Mouse (Mus musculus) gastrocnemius, adult 18-20 months (tissue): ENCODE data around the gene Rab5a. TPM values are rescaled to one million over a fixed set of nuclear protein-coding genes. Genes with fewer than 3 reads are reported as not detected.
A peak's percentile ranks its signal among the peaks of the same experiment; 100 is the strongest.
"Not testable (repeated sequence)": the region's sequence is repeated elsewhere in the genome, so short reads cannot be mapped to it uniquely, and the experiment has no call there.

ENCODE experiments used
- DNase-seq: peaks from one replicate; pipeline ENCODE4 v3.0.0; 2021; ENCODE audit warnings: low spot score
- long read RNA-seq, 2 experiments: library from polyadenylated mRNA; stranded (forward); transcript quantifications; one replicate each; pipeline ENCODE4 v2.0.0; 2021
- total RNA-seq, 2 experiments: library from RNA; stranded (reverse); gene quantifications; 2 replicates each; pipeline ENCODE4 v1.2.3; 2021

The Rab5a gene
- total RNA-seq: 10 to 100 TPM; 49.5 to 52.4 TPM
- long read RNA-seq, experiment 1, transcript Rab5a-201 (6 exons, 2,366 nt): major isoform, 93 of 98 reads
- long read RNA-seq, experiment 1, partial matches to known transcripts: 1 of 98 reads
- long read RNA-seq, experiment 1, other reads (novel, unspliced or antisense): 4 of 98 reads
- long read RNA-seq, experiment 2, transcript Rab5a-201 (6 exons, 2,366 nt): major isoform, 86 of 90 reads
- long read RNA-seq, experiment 2, partial matches to known transcripts: 1 of 90 reads
- long read RNA-seq, experiment 2, other reads (novel, unspliced or antisense): 3 of 90 reads

DNA sequence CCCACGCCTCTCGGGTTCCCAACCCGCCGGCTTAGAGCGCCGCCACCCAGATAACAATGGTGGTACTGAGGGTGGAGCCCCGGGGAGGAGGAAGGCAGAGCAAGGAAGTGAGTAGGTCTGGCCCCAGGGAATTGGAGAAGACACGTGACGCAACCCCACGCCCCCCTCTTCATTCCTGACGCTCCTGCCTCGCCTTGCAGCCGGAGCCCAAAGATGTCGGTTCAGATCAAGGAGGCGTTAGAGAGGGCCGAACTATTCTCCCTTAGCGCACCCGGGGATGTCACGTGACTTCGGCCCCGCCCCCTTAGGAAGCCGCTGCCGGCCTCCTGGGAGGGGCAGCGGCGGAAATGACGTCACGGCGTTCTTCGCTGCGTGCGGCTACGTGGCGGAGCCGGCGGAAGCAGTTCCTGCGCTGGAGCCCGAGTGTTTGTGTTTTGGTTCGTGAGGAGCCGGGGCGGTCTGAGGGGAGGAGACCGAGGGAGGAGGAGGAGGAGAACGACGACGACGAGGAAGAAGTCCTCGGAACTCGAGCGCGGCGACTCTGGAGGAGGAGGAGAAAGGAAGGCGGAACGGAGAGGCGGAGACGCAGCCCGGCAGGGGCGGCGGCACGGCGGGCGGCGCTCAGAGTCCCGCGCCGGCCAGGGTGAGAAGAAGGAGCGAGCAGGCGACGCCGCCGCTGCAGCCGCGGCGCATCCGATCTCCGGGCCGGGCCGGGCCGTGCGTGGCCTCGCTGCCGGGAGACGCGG, at the start of gene Rab5a:
Gene Rab5a (plus strand): TSS at position 377 of the 746 bp plus-strand sequence.
- peak; percentile 99 for DNase-seq

GRCm38 (mm10) chr17:53456152-53456551, 22.9 kb upstream of the Rab5a start:
- DNase-seq: no peak

- no peak for DNase-seq
These were observed 22.3 kb upstream of the Rab5a start for GRCm38 (mm10) chr17:53456742-53457141.

- peak; percentile 92 for DNase-seq
These were observed 16.2 kb upstream of the Rab5a start, which contains the start of gene Efhb for GRCm38 (mm10) chr17:53462603-53463495. Gene Efhb (minus strand): TSS chr17:53463321.

- no peak for DNase-seq
These were observed 15.6 kb upstream of the Rab5a start for GRCm38 (mm10) chr17:53463496-53463840.

DNA sequence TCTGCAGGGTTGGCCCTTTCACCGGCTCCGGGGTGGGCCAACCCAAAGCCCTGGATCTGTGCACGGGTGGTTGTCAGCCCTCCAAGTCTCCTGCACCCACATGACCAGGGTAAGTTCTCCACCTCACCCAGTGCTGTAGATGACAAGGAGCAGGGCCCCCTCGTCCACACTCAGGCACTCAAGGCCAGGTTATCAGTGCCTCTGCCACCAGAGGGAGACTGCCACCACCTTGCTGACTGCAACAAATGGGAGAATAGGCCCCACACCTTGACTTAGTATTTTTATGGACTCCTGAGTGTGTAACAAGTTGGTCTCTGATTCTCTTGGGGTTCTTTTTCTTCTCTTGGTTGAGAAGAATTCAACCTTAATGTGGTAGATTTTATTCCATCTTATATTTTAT, 13.5 kb upstream of the Rab5a start:
- DNase-seq: no peak

GRCm38 (mm10) chr17:53468697-53469096, 10.3 kb upstream of the Rab5a start:
- DNase-seq: no peak

DNA sequence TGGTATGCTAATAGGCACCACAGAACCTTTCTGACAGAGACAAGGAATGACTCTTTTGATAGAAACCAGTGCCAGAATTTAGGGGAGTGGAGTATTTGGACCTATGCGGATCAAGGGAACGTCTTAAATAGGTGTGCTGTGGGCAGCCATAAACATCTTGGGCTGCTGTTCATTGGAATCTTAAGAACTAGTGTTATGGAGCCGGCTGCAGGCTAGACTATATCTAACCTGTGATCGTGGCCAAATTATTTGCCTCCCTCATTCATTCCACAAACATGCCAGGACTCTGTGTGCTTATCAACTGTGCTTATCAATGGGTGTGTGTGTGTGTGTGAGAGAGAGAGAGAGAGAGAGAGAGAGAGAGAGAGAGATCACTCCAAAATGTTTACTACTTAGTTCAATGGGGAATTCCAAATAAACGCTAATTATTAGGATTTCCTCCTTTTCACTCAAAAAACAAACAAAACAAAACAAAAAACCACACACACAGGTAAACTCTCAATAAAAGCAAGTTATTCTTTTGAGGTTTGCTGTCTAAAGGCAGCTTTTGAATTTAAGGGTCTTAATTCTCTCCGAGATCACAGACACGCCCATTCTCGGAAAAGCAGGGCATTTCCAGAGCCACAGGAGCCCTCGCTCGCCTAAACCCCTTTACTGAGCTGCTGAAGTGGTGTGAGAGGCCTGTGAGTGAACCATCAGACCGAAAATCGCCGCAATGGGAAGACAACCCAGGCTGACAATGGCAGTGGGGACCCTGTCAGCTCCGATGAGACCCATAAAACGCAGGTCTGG, 772 bp upstream of the Rab5a start:
- DNase-seq: no peak

- peak; percentile 33 for DNase-seq
These were observed 589 bp downstream of the Rab5a start for GRCm38 (mm10) chr17:53479604-53480041.

DNA sequence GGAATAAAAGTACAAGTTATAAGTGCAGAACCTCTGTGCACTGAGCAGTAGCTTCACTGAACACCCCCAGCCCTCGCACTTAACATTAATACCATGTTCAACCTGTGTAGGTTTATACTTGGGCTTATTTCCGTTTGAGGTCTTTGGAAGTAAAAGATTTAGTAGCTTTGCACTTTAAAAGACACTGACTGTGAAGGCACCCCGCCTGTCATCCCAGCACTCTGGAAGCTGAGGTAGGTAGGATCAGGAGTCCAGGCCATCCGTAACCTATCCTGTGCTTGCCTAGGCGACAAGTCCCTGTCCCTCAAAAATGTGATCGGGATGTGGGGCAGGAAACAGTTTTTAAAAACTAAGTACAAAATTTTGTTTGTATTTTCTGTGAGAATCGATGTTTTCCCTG, 1.4 kb downstream of the Rab5a start:
- no peak for DNase-seq

GRCm38 (mm10) chr17:53488291-53489006, 9.4 kb downstream of the Rab5a start:
- DNase-seq: no peak

DNA sequence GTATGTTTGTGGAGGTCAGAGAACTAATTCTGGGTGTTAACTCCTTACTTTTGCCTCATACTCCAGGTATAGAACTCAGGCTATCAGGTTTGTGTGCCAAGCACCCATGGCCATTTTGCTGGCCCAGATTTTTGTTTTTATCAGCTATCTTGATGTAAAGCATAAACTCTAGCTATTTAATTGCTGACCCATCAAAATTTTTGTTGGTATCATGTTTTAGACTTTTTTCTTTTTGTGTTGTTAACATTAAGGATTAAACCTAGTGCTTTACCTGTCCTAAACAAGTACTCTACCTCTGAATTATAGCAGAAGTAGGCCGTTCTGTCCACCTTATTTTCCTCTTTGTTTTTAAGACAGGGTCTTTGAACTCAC, 10.0 kb downstream of the Rab5a start:
- no peak for DNase-seq

GRCm38 (mm10) chr17:53502966-53503365, 23.9 kb downstream of the Rab5a start:
- no peak for DNase-seq

- DNase-seq: peak; percentile 16
These were observed 33.4 kb downstream of the Rab5a start for GRCm38 (mm10) chr17:53512311-53512951.

GRCm38 (mm10) chr17:53519364-53519763, 40.3 kb downstream of the Rab5a start:
- no peak for DNase-seq

GRCm38 (mm10) chr17:53520509-53520908, 41.5 kb downstream of the Rab5a start:
- DNase-seq: no peak

GRCm38 (mm10) chr17:53528034-53528433, 49.0 kb downstream of the Rab5a start:
- no peak for DNase-seq

DNA sequence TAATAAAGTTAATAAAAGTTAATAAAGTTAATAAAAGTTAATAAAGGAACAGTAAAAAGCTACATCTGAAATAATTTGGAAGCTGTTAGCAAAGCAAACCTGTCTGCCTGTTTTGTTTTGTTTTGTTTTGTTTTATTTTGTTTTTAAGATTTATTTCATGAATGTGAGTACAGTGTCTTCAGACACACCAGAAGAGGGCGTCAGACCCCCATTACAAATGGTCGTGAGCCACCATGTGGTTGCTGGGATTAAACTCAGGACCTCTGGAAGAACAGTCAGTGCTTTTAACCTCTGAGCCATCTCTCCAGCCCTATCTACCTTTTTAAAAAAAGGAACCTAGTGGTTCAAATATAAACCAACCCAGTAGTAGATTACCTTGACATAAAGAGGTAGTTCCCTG, 52.1 kb downstream of the Rab5a start:
- DNase-seq: peak; percentile 5

- no peak for DNase-seq
These were observed 53.4 kb downstream of the Rab5a start for GRCm38 (mm10) chr17:53532425-53532824.

DNA sequence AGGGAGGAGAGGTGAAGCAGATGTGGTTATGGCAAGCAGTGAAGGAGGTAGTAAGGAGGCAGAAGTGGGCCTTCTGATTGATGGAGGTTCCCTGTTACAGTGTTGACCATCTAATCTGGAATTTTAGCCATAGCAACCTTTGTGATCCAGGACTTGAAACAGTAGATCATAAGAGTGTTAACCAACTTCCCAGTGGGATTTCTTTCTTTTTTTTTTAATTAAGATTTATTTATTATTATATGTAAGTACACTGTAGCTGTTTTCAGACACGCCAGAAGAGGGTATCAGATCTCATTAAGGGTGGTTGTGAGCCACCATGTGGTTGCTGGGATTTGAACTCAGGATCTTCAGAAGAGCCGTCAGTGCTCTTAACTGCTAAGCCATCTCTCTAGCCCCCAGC, 60.3 kb downstream of the Rab5a start, which contains the start of gene Pp2d1:
Gene Pp2d1 (minus strand): TSS at position 101 of the 400 bp plus-strand sequence.
- not testable (repeated sequence) for DNase-seq
